Mouse (Mus musculus): ENCODE data around the gene Alyref.

Gene Alyref

GRCm38 (mm10) chr11:120598283-120598989, at the start of gene Alyref, which contains the start of gene Anapc11:
Gene Alyref (minus strand): TSS chr11:120598365.
Gene Anapc11 (plus strand): TSS chr11:120598421.
- DNase-seq = peak; percentile 89 to 93

- DNase-seq = no peak
These were observed 49.1 kb upstream of the Alyref start for GRCm38 (mm10) chr11:120647047-120647830.

- peak; percentile 93 for DNase-seq
These were observed 45.4 kb upstream of the Alyref start, which contains the start of gene Pycr1 for GRCm38 (mm10) chr11:120643601-120643987. Gene Pycr1 (minus strand): TSS chr11:120643769.

- no peak for DNase-seq
These were observed 44.9 kb upstream of the Alyref start for GRCm38 (mm10) chr11:120642939-120643600.

GRCm38 (mm10) chr11:120641869-120642268, 43.7 kb upstream of the Alyref start:
- no peak for DNase-seq

GRCm38 (mm10) chr11:120641255-120641654, 43.1 kb upstream of the Alyref start:
- no peak for DNase-seq

GRCm38 (mm10) chr11:120634810-120635209, 36.6 kb upstream of the Alyref start:
- DNase-seq = no peak

- DNase-seq = peak; percentile 89 to 94
These were observed 35.6 kb upstream of the Alyref start, which contains the start of gene Mafg for GRCm38 (mm10) chr11:120633520-120634343. Gene Mafg (minus strand): TSS chr11:120633600.

- DNase-seq = peak; percentile 47 to 62
These were observed 34.7 kb upstream of the Alyref start for GRCm38 (mm10) chr11:120632559-120633519.

GRCm38 (mm10) chr11:120631726-120632448, 33.7 kb upstream of the Alyref start:
- no peak for DNase-seq

- DNase-seq = no peak
These were observed 32.9 kb upstream of the Alyref start for GRCm38 (mm10) chr11:120630881-120631725.

- no peak for DNase-seq
These were observed 32.3 kb upstream of the Alyref start for GRCm38 (mm10) chr11:120630401-120630871.

GRCm38 (mm10) chr11:120629911-120630310, 31.7 kb upstream of the Alyref start:
- no peak for DNase-seq

GRCm38 (mm10) chr11:120629341-120629730, 31.2 kb upstream of the Alyref start:
- DNase-seq = no peak

- DNase-seq = no peak
These were observed 30.6 kb upstream of the Alyref start for GRCm38 (mm10) chr11:120628601-120629340.

- DNase-seq = no peak
These were observed 29.5 kb upstream of the Alyref start for GRCm38 (mm10) chr11:120627468-120628300.

- DNase-seq = no peak
These were observed 28.8 kb upstream of the Alyref start for GRCm38 (mm10) chr11:120626785-120627467.
